Mouse (Mus musculus): Measurements from ENCODE around the gene Pik3c2b. TPM values are rescaled to one million over a fixed set of nuclear protein-coding genes. Genes with fewer than 3 reads are reported as not detected.

Pik3c2b gene
- polyA plus RNA-seq, 1 experiment = 15.5 TPM

DNA sequence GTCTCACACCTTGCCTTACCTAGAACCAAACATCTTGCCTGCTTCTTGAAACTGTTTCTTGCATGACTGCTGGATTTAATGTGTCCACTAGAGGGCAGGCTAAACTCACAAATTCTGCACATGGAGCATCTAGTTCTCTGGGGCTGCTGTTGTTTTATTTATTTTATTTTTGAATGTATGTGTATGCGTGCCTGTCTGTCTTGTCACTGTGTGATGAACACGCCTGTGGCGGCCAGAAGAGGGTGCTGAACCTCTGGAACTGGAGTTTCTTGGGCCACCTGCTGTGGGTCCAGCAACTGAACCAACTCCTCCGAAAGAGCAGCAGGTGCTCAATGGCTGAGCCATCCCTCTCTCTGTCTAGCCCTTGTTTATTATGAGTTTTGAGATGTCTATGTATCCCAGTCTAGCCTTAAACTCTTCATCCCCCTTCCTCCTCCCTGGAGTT, 5.9 kb upstream of the Pik3c2b start:
- Histone ChIP-seq H3K27ac (ENCODE audit: insufficient read depth, low read length) (no peak overlapping the region), H3K4me1 (ENCODE audit: control insufficient read depth, insufficient read depth, low read length) (no peaks in the 10 kb centered on the region), H3K4me3 (replicated peaks; ENCODE audit: insufficient read depth, low read depth, low read length) (no peak overlapping the region), H3K27me3 (ENCODE audit: control insufficient read depth, insufficient read depth, low read length) (no peaks in the 10 kb centered on the region)
- TF ChIP-seq CTCF (IDR thresholded peaks at IDR 0.05; ENCODE audit: borderline replicate concordance, insufficient read depth, low read depth, low read length) (peak; percentile 65), POLR2A (IDR thresholded peaks at IDR 0.05; ENCODE audit: borderline replicate concordance, insufficient read depth, low read length) (no peak)
- DNase-seq = peak; percentile 43 to 59
- WGBS = 2% methylated on average over 4 of the region's 4 CpGs

DNA sequence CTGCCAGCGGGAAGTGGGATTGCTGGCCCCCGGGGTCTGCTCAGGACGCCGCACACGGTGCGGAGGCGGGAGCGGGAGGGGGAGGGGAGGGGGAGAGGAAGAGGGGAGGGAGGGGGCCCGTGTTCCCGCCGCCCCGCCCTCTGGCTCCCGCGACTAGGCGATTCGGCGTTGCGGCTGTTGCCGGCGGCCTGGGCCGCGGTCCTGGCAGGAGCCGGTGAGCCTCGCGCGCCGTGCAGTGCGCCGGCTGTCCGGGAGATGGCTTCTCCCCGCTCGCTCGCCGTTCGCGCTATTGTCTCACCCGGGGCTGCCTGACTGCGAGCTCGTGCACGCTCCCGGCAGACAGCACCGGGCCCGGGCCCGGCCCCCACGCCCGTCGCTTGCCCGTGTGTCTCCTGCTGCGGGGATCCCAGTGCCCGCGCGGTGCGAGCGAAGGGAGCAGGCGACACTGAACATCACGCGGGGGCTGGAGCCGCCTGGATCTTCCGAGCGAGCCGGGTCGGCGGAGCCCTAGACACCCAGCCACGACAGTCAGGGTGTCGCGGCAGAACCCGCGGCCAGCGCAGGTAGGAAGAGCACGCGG, 484 bp downstream of the Pik3c2b start:
- H3K27ac ChIP-seq (ENCODE audit: insufficient read depth, low read length) = peak overlapping the region; percentile 91
- under 1% methylated on average over 61 of the region's 71 CpGs for WGBS
- DNase-seq = peak; percentile 83 to 85
- H3K27me3 ChIP-seq (ENCODE audit: control insufficient read depth, insufficient read depth, low read length) = no peaks in the 10 kb centered on the region
- TF ChIP-seq POLR2A (IDR thresholded peaks at IDR 0.05; ENCODE audit: borderline replicate concordance, insufficient read depth, low read length) (0 out of 2 replicates have a peak, but pooled peaks have one; percentile 24), CTCF (IDR thresholded peaks at IDR 0.05; ENCODE audit: borderline replicate concordance, insufficient read depth, low read depth, low read length) (peak; percentile 21; the same call in 1 of the 2 replicates)
- no peaks in the 10 kb centered on the region for H3K4me1 ChIP-seq (ENCODE audit: control insufficient read depth, insufficient read depth, low read length)
- peak overlapping the region; percentile 89 for H3K4me3 ChIP-seq (replicated peaks; ENCODE audit: insufficient read depth, low read depth, low read length)

DNA sequence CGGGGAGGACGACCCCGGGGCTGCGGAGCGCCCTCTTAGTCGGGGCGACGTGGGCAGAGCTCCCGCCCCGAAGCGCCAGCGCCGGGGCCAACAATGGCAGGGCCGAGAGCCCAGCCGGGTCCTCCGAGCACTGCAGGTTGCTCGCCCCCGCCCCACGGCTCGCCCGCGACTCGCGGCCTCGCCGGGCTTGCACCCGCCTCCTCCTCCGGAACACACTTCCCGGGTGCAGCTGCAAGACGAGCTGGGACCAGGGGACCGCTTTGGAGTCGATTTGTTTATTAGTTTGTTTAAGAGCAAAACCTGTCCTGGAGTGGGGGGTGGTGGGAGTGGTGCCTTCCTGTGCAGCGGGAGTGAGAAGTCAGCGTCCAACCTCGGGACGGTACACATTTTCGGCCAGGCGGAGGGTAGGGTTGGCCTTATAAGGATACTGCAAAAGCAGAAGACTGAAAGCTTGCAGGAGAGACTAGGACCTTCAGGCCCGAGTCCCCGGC, 1.0 kb downstream of the Pik3c2b start:
- Histone ChIP-seq H3K4me1 (ENCODE audit: control insufficient read depth, insufficient read depth, low read length) (no peaks in the 10 kb centered on the region), H3K27ac (ENCODE audit: insufficient read depth, low read length) (peak overlapping the region; percentile 91), H3K4me3 (replicated peaks; ENCODE audit: insufficient read depth, low read depth, low read length) (peak overlapping the region; percentile 89), H3K27me3 (ENCODE audit: control insufficient read depth, insufficient read depth, low read length) (no peaks in the 10 kb centered on the region)
- DNase-seq = peak in 1 of 2 experiments; percentile 24
- no peak for TF ChIP-seq CTCF (IDR thresholded peaks at IDR 0.05; ENCODE audit: borderline replicate concordance, insufficient read depth, low read depth, low read length)
- no peak for TF ChIP-seq POLR2A (IDR thresholded peaks at IDR 0.05; ENCODE audit: borderline replicate concordance, insufficient read depth, low read length)
- 2% methylated on average over 38 of the region's 40 CpGs for WGBS

DNA sequence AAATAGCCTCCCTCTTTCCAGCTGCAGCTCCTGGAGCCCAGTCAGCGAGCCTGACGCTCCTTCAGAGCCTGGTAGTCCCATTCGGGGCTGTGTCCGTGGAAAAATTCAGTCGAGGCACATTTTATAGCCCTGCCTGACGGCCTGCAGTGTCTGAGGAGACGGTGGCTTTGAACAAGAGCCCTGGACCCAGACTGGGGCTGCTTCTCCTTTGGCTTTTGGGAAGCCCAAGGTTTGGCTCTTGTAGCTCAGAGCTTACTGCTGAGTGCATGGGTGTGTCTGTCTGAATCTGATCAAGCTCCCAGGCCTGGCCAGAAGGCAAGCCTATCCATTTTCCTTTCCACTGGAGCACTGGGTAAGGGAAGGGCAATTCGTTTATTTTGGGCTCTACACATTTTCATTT, 2.1 kb downstream of the Pik3c2b start:
- no peak overlapping the region for H3K27ac ChIP-seq (ENCODE audit: insufficient read depth, low read length)
- no peak for DNase-seq
- no peak overlapping the region for H3K4me3 ChIP-seq (replicated peaks; ENCODE audit: insufficient read depth, low read depth, low read length)
- WGBS = 71% methylated on average over 8 of the region's 8 CpGs
- no peak for TF ChIP-seq CTCF (IDR thresholded peaks at IDR 0.05; ENCODE audit: borderline replicate concordance, insufficient read depth, low read depth, low read length)
- no peak for TF ChIP-seq POLR2A (IDR thresholded peaks at IDR 0.05; ENCODE audit: borderline replicate concordance, insufficient read depth, low read length)
- H3K4me1 ChIP-seq (ENCODE audit: control insufficient read depth, insufficient read depth, low read length) = no peaks in the 10 kb centered on the region
- no peaks in the 10 kb centered on the region for H3K27me3 ChIP-seq (ENCODE audit: control insufficient read depth, insufficient read depth, low read length)

DNA sequence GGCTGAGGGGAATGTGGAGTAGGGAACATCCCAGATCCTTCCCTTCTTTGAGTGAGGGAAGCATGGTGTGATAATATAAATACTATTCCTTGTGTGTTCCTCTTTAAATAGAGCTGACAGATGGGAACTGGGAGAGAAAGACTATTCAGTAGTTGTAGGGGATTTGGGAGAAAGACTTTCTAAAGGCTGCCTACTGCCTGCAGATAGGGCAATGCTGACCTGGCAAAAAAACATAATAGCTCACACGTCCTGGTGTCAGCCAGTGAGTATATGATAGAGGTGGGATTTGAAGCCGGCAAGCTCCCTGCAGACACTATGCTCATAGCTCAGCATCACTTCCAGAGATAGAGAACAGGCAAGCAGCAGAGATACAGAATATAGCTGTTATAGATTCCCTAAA, 3.2 kb downstream of the Pik3c2b start:
- H3K27ac ChIP-seq (ENCODE audit: insufficient read depth, low read length) = no peak overlapping the region
- no peak overlapping the region for H3K4me3 ChIP-seq (replicated peaks; ENCODE audit: insufficient read depth, low read depth, low read length)
- H3K27me3 ChIP-seq (ENCODE audit: control insufficient read depth, insufficient read depth, low read length) = no peaks in the 10 kb centered on the region
- no peak for DNase-seq
- WGBS = 68% methylated on average over 2 of the region's 2 CpGs
- TF ChIP-seq POLR2A (IDR thresholded peaks at IDR 0.05; ENCODE audit: borderline replicate concordance, insufficient read depth, low read length) (no peak), CTCF (IDR thresholded peaks at IDR 0.05; ENCODE audit: borderline replicate concordance, insufficient read depth, low read depth, low read length) (no peak)
- H3K4me1 ChIP-seq (ENCODE audit: control insufficient read depth, insufficient read depth, low read length) = no peaks in the 10 kb centered on the region

DNA sequence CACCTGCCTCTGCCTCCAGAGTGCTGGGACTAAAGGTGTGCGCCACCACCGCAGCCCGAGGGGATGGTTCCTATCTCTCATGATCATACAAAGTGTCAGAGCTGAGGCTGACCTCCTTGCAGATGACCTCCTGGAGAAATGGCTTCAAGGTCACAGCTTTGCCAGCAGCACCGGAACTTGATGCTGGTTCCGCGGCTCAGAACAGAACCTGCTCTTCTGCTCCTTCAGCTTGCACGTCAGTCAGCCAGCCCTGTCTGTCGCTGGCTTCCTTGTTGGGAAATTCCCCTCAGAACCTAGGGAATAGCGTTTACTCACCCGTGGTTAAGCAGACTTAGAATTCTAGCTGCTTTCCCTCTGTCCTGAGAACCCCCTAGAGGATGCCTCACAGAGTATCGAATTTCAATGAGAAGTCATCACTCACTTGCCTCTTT, 4.5 kb downstream of the Pik3c2b start:
- no peak for DNase-seq
- TF ChIP-seq POLR2A (IDR thresholded peaks at IDR 0.05; ENCODE audit: borderline replicate concordance, insufficient read depth, low read length) (no peak), CTCF (IDR thresholded peaks at IDR 0.05; ENCODE audit: borderline replicate concordance, insufficient read depth, low read depth, low read length) (no peak)
- Histone ChIP-seq H3K4me3 (replicated peaks; ENCODE audit: insufficient read depth, low read depth, low read length) (no peak overlapping the region), H3K4me1 (ENCODE audit: control insufficient read depth, insufficient read depth, low read length) (no peaks in the 10 kb centered on the region), H3K27me3 (ENCODE audit: control insufficient read depth, insufficient read depth, low read length) (no peaks in the 10 kb centered on the region), H3K27ac (ENCODE audit: insufficient read depth, low read length) (no peak overlapping the region)
- WGBS = 67% methylated on average over 11 of the region's 11 CpGs

DNA sequence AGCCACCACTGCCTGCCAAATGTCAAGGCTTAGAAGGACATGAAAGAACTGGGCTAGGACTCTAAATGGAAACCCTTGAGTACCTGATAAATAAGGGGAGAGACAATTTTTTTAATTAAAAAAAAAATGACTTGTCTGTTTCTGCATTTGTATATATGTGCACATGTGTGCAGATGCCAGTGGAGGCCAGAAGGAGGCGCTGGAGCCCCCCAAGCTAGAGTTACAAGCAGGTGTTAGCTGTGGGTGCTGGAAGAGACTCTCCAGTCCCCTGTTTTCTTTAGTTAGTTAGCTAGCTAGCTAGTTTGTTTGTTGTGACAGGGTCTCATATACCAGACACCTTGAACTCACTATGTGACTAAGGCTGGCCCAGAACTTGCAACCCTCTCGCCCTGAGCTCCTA, 6.4 kb downstream of the Pik3c2b start:
- no peak for DNase-seq
- H3K4me3 ChIP-seq (replicated peaks; ENCODE audit: insufficient read depth, low read depth, low read length) = no peak overlapping the region
- no peaks in the 10 kb centered on the region for H3K4me1 ChIP-seq (ENCODE audit: control insufficient read depth, insufficient read depth, low read length)
- WGBS = 92% methylated on average over 2 of the region's 2 CpGs
- no peak overlapping the region for H3K27ac ChIP-seq (ENCODE audit: insufficient read depth, low read length)
- H3K27me3 ChIP-seq (ENCODE audit: control insufficient read depth, insufficient read depth, low read length) = no peaks in the 10 kb centered on the region
- no peak for TF ChIP-seq POLR2A (IDR thresholded peaks at IDR 0.05; ENCODE audit: borderline replicate concordance, insufficient read depth, low read length)
- TF ChIP-seq CTCF (IDR thresholded peaks at IDR 0.05; ENCODE audit: borderline replicate concordance, insufficient read depth, low read depth, low read length) = 0 out of 2 replicates have a peak, but pooled peaks have one; percentile 6

DNA sequence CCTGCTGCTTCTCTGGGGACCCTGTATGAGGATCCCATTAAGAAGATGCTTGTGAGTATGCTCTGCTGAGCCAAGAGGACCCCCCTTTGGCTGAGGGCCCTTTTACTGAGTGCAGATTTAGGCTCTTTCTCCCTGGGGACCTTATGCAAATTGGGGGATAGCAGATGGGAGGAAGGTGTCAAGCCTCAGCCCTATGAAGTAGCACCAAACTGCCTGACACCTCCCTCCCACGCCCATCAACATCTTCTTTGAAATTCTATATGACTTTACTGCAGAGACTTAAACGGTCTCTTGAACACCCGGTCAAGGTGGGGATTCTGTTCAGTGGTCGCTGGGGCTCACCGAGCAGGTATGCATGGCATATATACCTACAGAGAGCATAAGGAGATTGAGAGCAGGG, 7.6 kb downstream of the Pik3c2b start:
- Histone ChIP-seq H3K4me3 (replicated peaks; ENCODE audit: insufficient read depth, low read depth, low read length) (no peak overlapping the region), H3K27me3 (ENCODE audit: control insufficient read depth, insufficient read depth, low read length) (no peaks in the 10 kb centered on the region), H3K4me1 (ENCODE audit: control insufficient read depth, insufficient read depth, low read length) (peaks cover 4% of the 10 kb centered on the region), H3K27ac (ENCODE audit: insufficient read depth, low read length) (no peak overlapping the region)
- 74% methylated on average over 5 of the region's 5 CpGs for WGBS
- TF ChIP-seq CTCF (IDR thresholded peaks at IDR 0.05; ENCODE audit: borderline replicate concordance, insufficient read depth, low read depth, low read length) (no peak), POLR2A (IDR thresholded peaks at IDR 0.05; ENCODE audit: borderline replicate concordance, insufficient read depth, low read length) (no peak)
- no peak for DNase-seq
